Mouse (Mus musculus): Measurements from ENCODE around the gene Kank2. TPM values are rescaled to one million over a fixed set of nuclear protein-coding genes. Genes with fewer than 3 reads are reported as not detected.

Gene Kank2
- polyA plus RNA-seq, 1 experiment from 2014 or later: 9.5 TPM

- Histone ChIP-seq H3K27ac (ENCODE audit: low read depth) (no peak overlapping the region), H3K4me1 (replicated peaks; ENCODE audit: control insufficient read depth, insufficient read depth, low read length) (no peaks in the 10 kb centered on the region), H3K36me3 (ENCODE audit: control insufficient read depth, insufficient read depth, low read length) (peaks cover 29% of the 10 kb centered on the region), H3K4me2 (ENCODE audit: low read length) (no peak overlapping the region), H3K4me3 (ENCODE audit: low read depth, low read length) (no peak overlapping the region), H3K27me3 (replicated peaks; ENCODE audit: control insufficient read depth, insufficient read depth, low read length) (no peaks in the 10 kb centered on the region), H3K9ac (ENCODE audit: low read length) (no peak overlapping the region), H3K9me3 (ENCODE audit: control insufficient read depth, low read length) (no peaks in the 10 kb centered on the region)
- 58% methylated on average over 4 of the region's 4 CpGs for WGBS
- DNase-seq (ENCODE audit: low spot score) (no peak), ATAC-seq (replicated peaks; ENCODE audit: low FRiP score, low TSS enrichment, low read depth) (no peak)
Measured at GRCm38 (mm10) chr9:21823957-21824356, 25.4 kb upstream of the Kank2 start.

GRCm38 (mm10) chr9:21822686-21823085, 24.1 kb upstream of the Kank2 start:
- ATAC-seq (replicated peaks; ENCODE audit: low FRiP score, low TSS enrichment, low read depth): no peak
- no peaks in the 10 kb centered on the region for H3K4me1 ChIP-seq (replicated peaks; ENCODE audit: control insufficient read depth, insufficient read depth, low read length)
- H3K9ac ChIP-seq (ENCODE audit: low read length): no peak overlapping the region
- no peaks in the 10 kb centered on the region for H3K9me3 ChIP-seq (ENCODE audit: control insufficient read depth, low read length)
- H3K27me3 ChIP-seq (replicated peaks; ENCODE audit: control insufficient read depth, insufficient read depth, low read length): no peaks in the 10 kb centered on the region
- 84% methylated on average over 6 of the region's 6 CpGs for WGBS
- no peak overlapping the region for H3K4me3 ChIP-seq (ENCODE audit: low read depth, low read length)
- H3K4me2 ChIP-seq (ENCODE audit: low read length): no peak overlapping the region
- no peak for DNase-seq (ENCODE audit: low spot score)
- no peak overlapping the region for H3K27ac ChIP-seq (ENCODE audit: low read depth)
- H3K36me3 ChIP-seq (ENCODE audit: control insufficient read depth, insufficient read depth, low read length): peaks cover 34% of the 10 kb centered on the region

- ATAC-seq (replicated peaks; ENCODE audit: low FRiP score, low TSS enrichment, low read depth) (no peak), DNase-seq (ENCODE audit: low spot score) (no peak)
- H3K4me1 ChIP-seq (replicated peaks; ENCODE audit: control insufficient read depth, insufficient read depth, low read length): no peaks in the 10 kb centered on the region
- no peak overlapping the region for H3K4me2 ChIP-seq (ENCODE audit: low read length)
- no peak overlapping the region for H3K27ac ChIP-seq (ENCODE audit: low read depth)
- no peaks in the 10 kb centered on the region for H3K9me3 ChIP-seq (ENCODE audit: control insufficient read depth, low read length)
- H3K9ac ChIP-seq (ENCODE audit: low read length): no peak overlapping the region
- H3K36me3 ChIP-seq (ENCODE audit: control insufficient read depth, insufficient read depth, low read length): peaks cover 54% of the 10 kb centered on the region
- H3K27me3 ChIP-seq (replicated peaks; ENCODE audit: control insufficient read depth, insufficient read depth, low read length): no peaks in the 10 kb centered on the region
- no peak overlapping the region for H3K4me3 ChIP-seq (ENCODE audit: low read depth, low read length)
- WGBS: 87% methylated on average over 12 of the region's 12 CpGs
Measured at GRCm38 (mm10) chr9:21820183-21820582, 21.6 kb upstream of the Kank2 start.

GRCm38 (mm10) chr9:21819181-21819729, 20.7 kb upstream of the Kank2 start:
- Histone ChIP-seq H3K27ac (ENCODE audit: low read depth) (no peak overlapping the region), H3K27me3 (replicated peaks; ENCODE audit: control insufficient read depth, insufficient read depth, low read length) (no peaks in the 10 kb centered on the region), H3K9me3 (ENCODE audit: control insufficient read depth, low read length) (no peaks in the 10 kb centered on the region), H3K9ac (ENCODE audit: low read length) (no peak overlapping the region), H3K4me2 (ENCODE audit: low read length) (no peak overlapping the region), H3K36me3 (ENCODE audit: control insufficient read depth, insufficient read depth, low read length) (peaks cover 62% of the 10 kb centered on the region), H3K4me1 (replicated peaks; ENCODE audit: control insufficient read depth, insufficient read depth, low read length) (no peaks in the 10 kb centered on the region), H3K4me3 (ENCODE audit: low read depth, low read length) (no peak overlapping the region)
- DNase-seq (ENCODE audit: low spot score): no peak
- 94% methylated on average over 2 of the region's 2 CpGs for WGBS
- ATAC-seq (replicated peaks; ENCODE audit: low FRiP score, low TSS enrichment, low read depth): no peak

GRCm38 (mm10) chr9:21818561-21818960, 20.0 kb upstream of the Kank2 start:
- no peak overlapping the region for H3K4me2 ChIP-seq (ENCODE audit: low read length)
- ATAC-seq (replicated peaks; ENCODE audit: low FRiP score, low TSS enrichment, low read depth) (no peak), DNase-seq (ENCODE audit: low spot score) (no peak)
- H3K27me3 ChIP-seq (replicated peaks; ENCODE audit: control insufficient read depth, insufficient read depth, low read length): no peaks in the 10 kb centered on the region
- peaks cover 64% of the 10 kb centered on the region for H3K36me3 ChIP-seq (ENCODE audit: control insufficient read depth, insufficient read depth, low read length)
- H3K27ac ChIP-seq (ENCODE audit: low read depth): no peak overlapping the region
- no peaks in the 10 kb centered on the region for H3K4me1 ChIP-seq (replicated peaks; ENCODE audit: control insufficient read depth, insufficient read depth, low read length)
- H3K9ac ChIP-seq (ENCODE audit: low read length): no peak overlapping the region
- WGBS: 95% methylated on average over 6 of the region's 6 CpGs
- H3K9me3 ChIP-seq (ENCODE audit: control insufficient read depth, low read length): no peaks in the 10 kb centered on the region
- H3K4me3 ChIP-seq (ENCODE audit: low read depth, low read length): no peak overlapping the region

- no peak overlapping the region for H3K4me2 ChIP-seq (ENCODE audit: low read length)
- DNase-seq (ENCODE audit: low spot score): no peak
- peaks cover 69% of the 10 kb centered on the region for H3K36me3 ChIP-seq (ENCODE audit: control insufficient read depth, insufficient read depth, low read length)
- no peak overlapping the region for H3K27ac ChIP-seq (ENCODE audit: low read depth)
- no peak overlapping the region for H3K4me3 ChIP-seq (ENCODE audit: low read depth, low read length)
- H3K4me1 ChIP-seq (replicated peaks; ENCODE audit: control insufficient read depth, insufficient read depth, low read length): no peaks in the 10 kb centered on the region
- no peaks in the 10 kb centered on the region for H3K27me3 ChIP-seq (replicated peaks; ENCODE audit: control insufficient read depth, insufficient read depth, low read length)
- ATAC-seq (replicated peaks; ENCODE audit: low FRiP score, low TSS enrichment, low read depth): no peak
- H3K9me3 ChIP-seq (ENCODE audit: control insufficient read depth, low read length): no peaks in the 10 kb centered on the region
- H3K9ac ChIP-seq (ENCODE audit: low read length): no peak overlapping the region
- 81% methylated on average over 4 of the region's 4 CpGs for WGBS
Measured at GRCm38 (mm10) chr9:21818125-21818524, 19.6 kb upstream of the Kank2 start.

- Histone ChIP-seq H3K9ac (ENCODE audit: low read length) (no peak overlapping the region), H3K27ac (ENCODE audit: low read depth) (no peak overlapping the region), H3K9me3 (ENCODE audit: control insufficient read depth, low read length) (no peaks in the 10 kb centered on the region), H3K36me3 (ENCODE audit: control insufficient read depth, insufficient read depth, low read length) (peaks cover 75% of the 10 kb centered on the region), H3K4me1 (replicated peaks; ENCODE audit: control insufficient read depth, insufficient read depth, low read length) (no peaks in the 10 kb centered on the region), H3K4me2 (ENCODE audit: low read length) (no peak overlapping the region), H3K27me3 (replicated peaks; ENCODE audit: control insufficient read depth, insufficient read depth, low read length) (no peaks in the 10 kb centered on the region), H3K4me3 (ENCODE audit: low read depth, low read length) (no peak overlapping the region)
- no peak for DNase-seq (ENCODE audit: low spot score)
- no peak for ATAC-seq (replicated peaks; ENCODE audit: low FRiP score, low TSS enrichment, low read depth)
- 76% methylated on average over 9 of the region's 9 CpGs for WGBS
Measured at GRCm38 (mm10) chr9:21816716-21817305, 18.3 kb upstream of the Kank2 start.

GRCm38 (mm10) chr9:21811170-21811569, 12.6 kb upstream of the Kank2 start:
- H3K27me3 ChIP-seq (replicated peaks; ENCODE audit: control insufficient read depth, insufficient read depth, low read length): no peaks in the 10 kb centered on the region
- 89% methylated on average over 5 of the region's 5 CpGs for WGBS

GRCm38 (mm10) chr9:21808561-21808960, 10.0 kb upstream of the Kank2 start:
- WGBS: 69% methylated on average over 3 of the region's 3 CpGs

More at GRCm38 (mm10) chr9:21811170-21811569, 12.6 kb upstream of the Kank2 start:
- H3K9ac ChIP-seq (ENCODE audit: low read length): no peak overlapping the region
- peaks cover 54% of the 10 kb centered on the region for H3K36me3 ChIP-seq (ENCODE audit: control insufficient read depth, insufficient read depth, low read length)
- no peak overlapping the region for H3K4me3 ChIP-seq (ENCODE audit: low read depth, low read length)
- H3K4me1 ChIP-seq (replicated peaks; ENCODE audit: control insufficient read depth, insufficient read depth, low read length): no peaks in the 10 kb centered on the region
- no peak overlapping the region for H3K4me2 ChIP-seq (ENCODE audit: low read length)
- DNase-seq (ENCODE audit: low spot score): no peak
- no peak overlapping the region for H3K27ac ChIP-seq (ENCODE audit: low read depth)
- no peaks in the 10 kb centered on the region for H3K9me3 ChIP-seq (ENCODE audit: control insufficient read depth, low read length)
- no peak for ATAC-seq (replicated peaks; ENCODE audit: low FRiP score, low TSS enrichment, low read depth)

More at GRCm38 (mm10) chr9:21808561-21808960, 10.0 kb upstream of the Kank2 start:
- H3K9me3 ChIP-seq (ENCODE audit: control insufficient read depth, low read length): no peaks in the 10 kb centered on the region
- ATAC-seq (replicated peaks; ENCODE audit: low FRiP score, low TSS enrichment, low read depth) (no peak), DNase-seq (ENCODE audit: low spot score) (no peak)
- no peaks in the 10 kb centered on the region for H3K27me3 ChIP-seq (replicated peaks; ENCODE audit: control insufficient read depth, insufficient read depth, low read length)
- peaks cover 29% of the 10 kb centered on the region for H3K36me3 ChIP-seq (ENCODE audit: control insufficient read depth, insufficient read depth, low read length)
- no peak overlapping the region for H3K27ac ChIP-seq (ENCODE audit: low read depth)
- H3K4me3 ChIP-seq (ENCODE audit: low read depth, low read length): no peak overlapping the region
- no peaks in the 10 kb centered on the region for H3K4me1 ChIP-seq (replicated peaks; ENCODE audit: control insufficient read depth, insufficient read depth, low read length)
- H3K9ac ChIP-seq (ENCODE audit: low read length): no peak overlapping the region
- H3K4me2 ChIP-seq (ENCODE audit: low read length): no peak overlapping the region

All from intestine, embryonic 14.5 days (tissue).